Mouse (Mus musculus) lung, adult 2 months (tissue): ENCODE results near the gene Eif3m.

Source experiments
- CTCF ChIP-seq: fragments of 200-500 bp; IDR thresholded peaks from 2 replicates; pipeline ENCODE4 v1.5.1; 2011; ENCODE audit warnings: mild to moderate bottlenecking, low read length, control low read depth; ENCODE audit not compliant: insufficient read depth
- POLR2A ChIP-seq: fragments of 200-500 bp; IDR thresholded peaks from 2 replicates; pipeline ENCODE4 v1.6.1; 2011; ENCODE audit warnings: low read depth, mild to moderate bottlenecking, control low read depth, low read length, borderline replicate concordance; ENCODE audit errors: extremely low read depth

DNA sequence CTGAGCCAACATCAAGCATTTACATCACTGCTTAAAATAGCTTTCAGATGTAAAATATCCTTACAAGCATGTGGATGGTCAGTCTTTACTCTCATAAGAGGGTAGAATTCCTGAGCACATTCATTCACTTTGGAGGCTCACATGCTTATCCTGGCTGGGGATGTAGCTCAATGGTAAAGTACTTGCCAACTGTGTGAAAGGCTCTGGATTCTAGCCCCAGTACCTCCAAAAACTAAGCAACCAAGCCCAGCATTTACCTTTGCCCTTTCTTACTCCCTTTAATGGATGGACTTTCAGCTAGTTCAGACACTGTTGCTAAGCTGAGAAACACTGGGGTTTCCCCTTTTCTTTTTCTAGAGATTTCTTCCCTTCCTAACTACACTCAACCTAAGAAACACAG is 9.6 kb downstream of the Eif3m start:
- TF ChIP-seq CTCF (no peak), POLR2A (no peak)
